Mouse (Mus musculus): ENCODE results near the gene Chst1.
A peak's percentile ranks its signal among the peaks of the same experiment; 100 is the strongest.

Chst1 gene

DNA sequence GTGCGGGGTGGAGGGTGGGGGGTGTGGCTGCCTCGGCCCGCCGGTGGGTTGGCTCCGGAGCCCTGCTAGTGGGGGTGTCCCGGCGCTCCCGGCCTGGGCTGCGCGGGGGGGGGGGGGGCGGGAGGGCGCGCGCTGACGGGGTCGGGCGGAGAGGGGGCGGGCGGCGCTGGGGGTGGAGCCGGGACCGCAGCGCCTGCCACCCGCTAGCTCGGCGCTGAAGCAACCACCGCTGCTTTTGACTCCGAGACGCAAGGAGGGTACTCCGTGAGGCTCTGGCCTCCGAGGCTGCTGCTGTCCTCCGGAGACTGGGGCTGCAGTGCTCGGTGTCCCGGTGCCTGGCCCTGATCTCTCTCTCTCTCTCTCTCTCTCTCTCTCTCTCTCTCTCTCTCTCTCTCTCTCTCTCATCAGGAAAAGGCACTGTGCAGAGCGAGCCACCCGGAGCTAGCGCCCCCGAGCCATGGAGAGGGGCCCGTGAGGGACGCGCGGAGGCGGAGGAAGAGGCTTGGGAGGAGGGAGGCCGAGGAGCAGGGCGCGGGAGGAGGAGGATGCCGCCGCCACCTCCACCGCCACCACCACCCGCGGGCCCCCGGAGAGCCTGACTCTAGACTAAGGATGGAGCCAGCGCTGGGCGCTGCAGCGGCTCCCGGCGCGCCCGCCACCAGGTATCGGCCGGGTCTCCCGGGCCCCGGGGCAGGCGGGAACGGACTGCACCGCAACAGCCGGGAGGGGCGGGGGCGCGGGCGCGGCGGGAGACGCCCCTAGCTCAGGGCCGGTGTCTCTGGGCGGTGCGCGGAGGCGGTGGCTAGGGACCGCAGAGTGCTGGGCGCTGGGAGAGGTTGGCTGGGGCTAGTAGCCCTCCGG, at the start of gene Chst1:
Gene Chst1 (plus strand): TSS at position 221 of the 861 bp plus-strand sequence.
- DNase-seq (ENCODE audit: low read depth, low spot score) = peak; percentile 80

DNA sequence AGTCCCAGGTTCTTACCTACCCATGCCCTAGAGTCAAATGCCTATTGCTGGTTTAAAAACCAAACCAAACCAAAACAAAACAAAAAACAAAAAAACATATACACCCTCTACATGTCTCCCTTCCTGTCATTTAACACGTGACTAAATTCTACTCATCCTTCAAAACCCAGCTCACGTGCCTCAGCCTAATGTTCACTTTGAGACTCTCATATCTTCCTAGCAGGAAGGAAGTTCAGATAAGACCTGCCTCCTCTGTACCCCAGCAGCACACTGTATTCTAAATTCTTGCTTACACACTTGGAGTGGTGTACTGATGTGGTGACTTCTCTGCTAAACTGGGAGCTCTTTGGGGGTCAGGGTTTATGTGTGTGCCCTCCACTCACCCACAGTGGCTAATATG, 49.5 kb upstream of the Chst1 start:
- no peak for DNase-seq (ENCODE audit: low read depth, low spot score)

DNA sequence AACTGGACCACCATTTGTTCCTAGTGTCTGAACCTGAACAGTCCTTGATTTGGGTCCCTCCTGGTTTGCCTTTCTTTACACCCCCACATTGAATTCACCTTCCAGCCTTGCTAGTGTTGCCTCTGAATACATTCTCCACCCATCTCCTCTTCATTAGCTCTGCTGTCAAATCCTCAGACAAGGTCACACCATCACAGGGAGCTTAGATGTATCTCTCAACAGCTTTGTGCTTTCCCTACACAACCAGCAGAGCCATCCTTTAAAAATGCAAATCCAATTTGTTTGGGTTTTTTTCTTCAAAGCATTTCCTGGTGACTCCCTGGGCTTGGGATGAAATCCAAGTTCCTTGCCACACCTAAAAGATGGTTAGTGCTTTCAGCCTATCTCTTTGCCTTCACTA, 45.0 kb upstream of the Chst1 start:
- no peak for DNase-seq (ENCODE audit: low read depth, low spot score)

DNA sequence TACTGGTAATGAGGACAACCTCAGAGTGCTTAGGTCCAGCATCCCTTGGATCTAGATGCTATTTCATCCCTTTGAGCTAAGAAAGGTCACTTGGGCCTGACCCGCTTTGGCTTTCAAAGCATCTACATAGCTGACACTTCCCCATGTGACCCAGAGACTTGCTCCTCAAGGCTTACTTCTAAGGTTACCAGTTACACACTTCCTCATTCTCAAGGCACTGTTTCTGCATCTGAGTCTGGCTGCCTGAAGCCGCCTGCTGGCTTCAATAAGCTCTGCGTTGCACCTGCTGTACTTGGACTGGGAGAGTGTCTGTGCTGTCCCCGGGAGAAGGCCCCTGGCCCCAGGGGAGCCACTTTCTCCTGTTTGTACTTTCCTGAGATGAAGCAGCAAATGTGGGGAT, 36.6 kb upstream of the Chst1 start:
- DNase-seq (ENCODE audit: low read depth, low spot score) = no peak

DNA sequence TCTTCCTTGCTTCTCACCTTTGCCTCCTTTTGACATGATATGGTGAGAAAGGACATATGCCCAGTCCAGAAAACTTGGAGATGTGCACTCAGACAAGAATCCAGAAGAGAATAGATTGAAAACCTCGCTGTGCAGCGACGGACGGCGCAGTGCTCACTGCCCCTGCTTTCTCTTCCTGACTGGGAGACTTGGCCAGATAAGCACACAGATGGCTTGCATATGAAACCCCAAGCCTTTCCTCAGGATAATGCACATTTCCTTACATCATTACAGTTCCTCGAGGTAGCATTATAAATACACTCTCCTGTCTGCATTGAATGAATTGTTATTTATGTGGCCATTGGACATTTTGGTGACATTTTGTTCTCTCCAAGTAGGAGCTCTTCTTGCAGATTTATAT, 28.9 kb upstream of the Chst1 start:
- peak; percentile 17 for DNase-seq (ENCODE audit: low read depth, low spot score)

DNA sequence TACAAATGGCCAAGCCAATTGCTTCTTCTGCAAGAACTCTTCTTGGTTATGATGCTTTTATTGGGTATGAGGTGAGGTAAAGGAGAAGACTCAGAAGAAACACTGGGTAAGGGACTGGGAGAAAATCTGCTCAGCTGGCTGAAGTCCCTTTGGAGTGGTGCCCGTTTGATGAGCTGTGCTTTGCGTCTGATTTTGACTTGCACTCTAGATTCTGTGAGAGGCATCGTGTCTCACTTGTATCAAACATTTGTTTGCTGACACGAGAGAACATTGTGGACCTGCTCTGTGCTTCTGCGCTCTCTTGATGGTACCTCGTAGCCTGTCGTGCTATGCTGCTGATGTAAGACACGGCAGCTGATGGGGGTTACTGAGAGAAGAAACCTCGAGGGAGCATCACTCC, 21.7 kb upstream of the Chst1 start:
- peak; percentile 77 for DNase-seq (ENCODE audit: low read depth, low spot score)

DNA sequence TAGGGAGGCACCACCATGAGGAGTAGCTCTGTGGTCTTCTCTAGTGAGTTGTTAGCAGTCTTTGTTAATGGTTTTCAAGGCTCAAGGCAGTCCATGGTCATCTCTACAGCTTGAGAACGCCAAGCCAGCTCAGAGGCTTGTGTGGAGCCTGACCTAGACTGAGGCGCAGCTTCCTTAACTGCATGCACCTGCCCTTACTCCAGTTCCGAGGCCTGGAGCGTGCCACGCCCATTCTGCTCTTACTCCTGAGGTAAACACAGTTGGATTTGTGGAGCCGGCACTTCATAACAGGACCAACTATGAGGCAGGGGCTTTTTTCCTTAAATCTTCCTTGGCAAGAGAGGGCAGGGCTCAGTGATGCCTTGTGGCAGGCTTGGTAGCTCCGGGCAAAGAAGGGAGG, 18.2 kb upstream of the Chst1 start:
- DNase-seq (ENCODE audit: low read depth, low spot score) = no peak

DNA sequence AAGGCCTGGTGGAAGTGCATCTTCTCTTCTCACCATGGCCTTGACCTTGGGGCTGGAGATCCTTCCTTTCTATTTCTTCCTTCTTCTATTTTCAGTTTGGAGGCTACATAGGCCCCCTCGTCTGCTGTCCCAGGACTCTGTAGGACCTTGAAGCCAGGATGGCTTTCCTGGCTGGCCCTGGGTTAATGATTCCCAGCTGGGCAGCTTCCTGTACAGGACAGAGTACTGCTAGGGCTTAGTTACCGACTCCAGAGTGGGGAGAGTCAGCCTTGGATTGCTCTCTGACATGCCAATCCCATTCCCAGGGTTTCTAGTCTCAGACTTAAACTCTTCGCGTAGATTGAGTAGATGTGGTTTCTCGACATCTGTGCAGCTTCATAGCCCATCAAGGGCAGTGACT, 16.9 kb upstream of the Chst1 start:
- DNase-seq (ENCODE audit: low read depth, low spot score) = no peak

DNA sequence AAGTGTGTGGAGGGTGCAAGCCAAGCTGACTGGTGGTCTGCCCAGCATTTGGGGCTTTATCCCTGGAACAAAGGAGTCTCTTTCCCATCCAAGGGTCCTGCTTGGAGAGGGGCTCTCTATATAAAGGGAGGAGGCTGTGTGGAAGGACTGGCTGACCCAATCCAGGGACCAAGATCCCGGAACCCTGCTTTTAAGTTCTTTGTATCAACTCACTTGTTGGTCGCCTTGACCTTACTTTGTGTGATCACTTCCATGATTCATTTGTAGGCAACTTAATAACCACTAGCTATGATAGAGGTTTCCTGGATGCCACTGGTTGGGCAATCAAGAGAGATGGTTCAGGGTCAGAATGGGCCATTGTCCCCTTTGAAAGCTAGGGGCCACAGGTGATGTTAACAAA, 11.7 kb upstream of the Chst1 start:
- DNase-seq (ENCODE audit: low read depth, low spot score) = no peak

DNA sequence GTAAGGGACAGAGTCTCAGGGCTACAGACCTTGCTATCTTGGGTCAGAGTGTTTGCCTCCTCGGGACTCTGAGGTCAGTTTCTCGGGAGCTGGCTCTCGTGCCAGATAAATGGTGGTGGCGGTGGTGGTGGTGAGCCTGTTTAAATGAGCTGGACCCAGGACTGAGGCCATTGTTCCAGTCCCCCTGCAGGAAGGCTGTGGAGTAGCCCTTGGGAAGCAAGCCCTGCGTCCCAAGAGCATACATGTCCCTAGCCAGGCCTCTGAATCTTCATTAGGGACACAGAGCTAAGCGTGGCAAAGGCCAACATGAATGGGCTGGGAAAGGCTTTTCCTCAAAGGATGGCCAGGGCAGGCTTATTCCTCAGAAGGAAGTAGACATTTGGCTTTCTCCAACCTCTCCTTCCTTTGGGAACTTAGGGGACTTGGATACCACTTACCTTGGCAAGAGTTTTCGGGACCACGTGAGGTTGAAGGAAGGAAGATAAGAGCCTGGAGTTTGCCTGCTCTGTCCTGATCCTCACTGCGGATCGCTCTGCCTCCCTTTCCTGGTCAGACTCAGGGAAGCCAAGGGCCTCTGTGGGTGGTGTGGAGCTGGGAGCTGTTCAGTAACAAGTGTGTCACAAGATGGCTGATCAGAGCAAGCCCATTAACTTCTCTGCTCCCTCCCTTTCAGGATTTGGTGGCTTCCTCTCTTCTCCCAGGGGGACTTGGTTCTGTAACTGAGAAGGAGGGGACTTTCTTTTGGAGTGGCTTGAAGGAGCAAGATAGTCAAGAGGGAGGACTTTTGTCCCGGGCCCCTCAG, 4.4 kb upstream of the Chst1 start:
- DNase-seq (ENCODE audit: low read depth, low spot score) = no peak

DNA sequence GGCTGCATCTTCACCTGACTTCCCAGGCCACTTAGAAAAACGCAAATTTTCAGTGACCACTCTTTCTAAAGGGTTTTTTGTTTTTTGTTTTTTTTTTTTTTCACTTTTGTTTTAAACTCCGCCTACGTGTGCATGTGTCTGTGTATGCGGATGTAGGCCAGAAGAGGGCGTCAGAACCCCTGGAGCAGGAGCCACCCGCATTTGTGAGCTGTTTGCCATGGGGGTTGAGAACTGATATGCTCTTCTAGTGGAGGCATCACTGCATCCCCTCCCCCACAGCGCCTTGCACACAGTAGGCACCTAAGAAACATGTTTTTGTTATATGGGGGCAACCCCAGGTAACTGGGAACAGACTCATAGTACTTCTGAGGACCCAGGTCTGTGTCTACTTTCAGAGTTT, 2.2 kb upstream of the Chst1 start:
- peak; percentile 85 for DNase-seq (ENCODE audit: low read depth, low spot score)

DNA sequence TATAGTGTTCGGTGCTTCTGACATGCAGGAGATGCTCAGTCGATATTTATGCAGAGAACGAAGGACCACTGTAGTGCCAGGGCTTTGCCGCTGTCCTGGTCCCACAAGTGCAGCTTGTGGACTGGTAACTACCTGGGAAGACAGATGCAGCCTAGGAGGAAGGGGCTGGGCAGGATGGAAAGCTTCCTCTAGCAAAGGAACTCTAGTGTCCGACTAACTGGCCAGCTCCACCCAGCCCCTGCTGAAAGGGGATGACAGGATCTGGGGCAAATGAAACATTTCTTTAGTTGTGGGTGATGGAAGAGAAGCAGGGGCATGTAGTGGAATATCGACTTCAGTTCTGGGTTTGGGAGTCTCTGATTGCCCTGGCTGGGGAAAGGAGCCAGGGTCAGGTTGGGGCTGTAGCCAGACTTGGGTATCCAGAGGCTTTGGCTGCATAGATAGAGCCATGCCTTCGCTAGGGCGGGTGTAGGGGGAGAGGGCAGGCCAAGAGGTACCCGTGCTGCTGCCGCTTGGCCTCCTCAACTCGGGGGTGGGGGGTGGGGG, 493 bp upstream of the Chst1 start:
- DNase-seq (ENCODE audit: low read depth, low spot score) = no peak

DNA sequence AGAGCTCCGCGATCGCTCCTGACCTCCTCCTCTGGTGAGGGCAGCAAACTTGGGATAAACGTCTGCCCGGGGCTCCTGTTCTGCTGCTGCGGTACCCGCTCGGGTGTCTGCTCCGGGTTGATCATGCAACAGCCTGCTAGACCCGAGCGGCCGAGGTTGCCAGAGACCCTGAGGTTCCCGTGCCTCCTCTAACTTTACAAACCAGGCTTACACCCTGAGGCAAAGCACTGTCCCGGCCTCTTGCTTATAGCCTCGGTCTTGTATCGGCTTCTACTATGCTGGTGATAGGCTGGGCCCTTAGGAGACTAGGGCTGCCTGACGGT, 802 bp downstream of the Chst1 start:
- DNase-seq (ENCODE audit: low read depth, low spot score) = no peak

DNA sequence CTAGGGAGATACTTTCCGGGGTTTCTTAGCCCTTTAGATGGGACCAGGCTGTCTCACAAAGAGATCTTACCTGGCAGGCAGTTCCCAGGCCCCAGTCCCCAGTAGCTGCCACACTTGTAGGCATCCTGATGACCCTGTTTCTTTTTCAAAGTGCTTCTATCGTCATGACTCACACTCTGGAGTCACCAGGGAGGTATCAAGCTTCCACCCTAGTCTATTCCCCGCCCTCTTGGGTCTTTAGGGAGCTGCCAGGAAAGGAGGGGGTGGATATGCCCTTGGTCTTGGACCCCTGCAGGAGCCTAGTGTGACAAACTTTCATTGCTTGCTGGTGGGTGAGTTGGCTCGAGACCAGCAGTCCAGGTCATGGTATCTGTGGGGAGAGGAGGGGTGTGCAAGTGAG, 1.7 kb downstream of the Chst1 start:
- peak; percentile 68 for DNase-seq (ENCODE audit: low read depth, low spot score)

DNA sequence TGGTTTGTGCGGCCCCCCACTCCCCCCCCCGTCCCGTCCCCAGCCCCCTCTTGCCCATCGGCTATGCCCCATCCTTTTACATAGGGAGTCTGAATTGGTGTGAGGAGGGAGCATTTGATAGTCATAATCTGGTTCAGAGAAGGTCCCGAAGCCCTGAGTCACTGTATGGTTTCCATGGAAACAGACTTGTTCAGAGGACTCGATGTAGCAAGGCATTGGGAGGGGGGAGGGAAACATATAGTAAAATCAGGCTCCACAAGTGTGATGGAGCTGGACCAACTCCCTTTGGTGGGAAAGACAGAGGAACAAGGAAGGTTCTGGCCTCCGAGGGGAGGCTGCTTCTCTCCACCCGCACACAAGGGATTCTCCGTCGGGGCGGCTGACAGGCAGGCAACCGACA, 2.6 kb downstream of the Chst1 start:
- DNase-seq (ENCODE audit: low read depth, low spot score) = peak; percentile 87

DNA sequence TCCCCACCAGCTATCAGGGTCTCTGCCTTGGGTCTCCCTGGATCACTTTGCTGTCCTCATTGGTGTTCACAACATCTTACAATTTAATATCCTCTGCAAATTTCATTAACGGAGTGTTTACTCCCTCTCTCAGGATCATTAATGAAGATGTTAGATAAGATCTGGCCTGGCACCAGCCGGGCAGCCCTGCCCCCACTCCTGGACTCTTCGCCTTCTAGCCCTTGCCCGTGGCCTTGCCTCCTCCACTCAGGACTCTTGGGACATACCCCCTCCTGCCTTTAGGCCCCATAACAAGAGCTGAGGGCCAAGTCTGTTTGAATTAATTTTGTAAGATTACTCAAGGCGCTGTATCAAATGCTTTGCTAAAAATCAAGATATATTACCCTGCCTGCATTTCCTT, 4.1 kb downstream of the Chst1 start:
- DNase-seq (ENCODE audit: low read depth, low spot score) = no peak

DNA sequence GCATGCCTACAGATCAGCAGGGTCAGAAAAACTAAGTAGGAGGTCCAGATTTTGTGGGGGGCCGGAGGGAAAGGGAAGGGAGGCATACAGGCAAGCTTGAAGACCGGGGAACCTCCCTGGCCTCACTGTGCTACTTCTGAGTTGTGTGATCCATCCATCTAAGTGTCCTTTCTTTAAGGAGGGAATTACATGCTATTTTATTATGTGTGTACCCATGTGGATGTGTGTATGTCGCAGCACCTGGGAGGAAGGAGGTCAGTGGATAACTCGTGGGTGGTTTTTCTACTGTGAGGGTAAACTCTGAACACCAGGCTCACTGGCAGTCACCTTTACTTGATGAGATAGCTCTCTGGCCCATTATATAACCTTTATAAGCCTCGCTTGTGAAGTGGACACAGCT, 5.1 kb downstream of the Chst1 start:
- DNase-seq (ENCODE audit: low read depth, low spot score) = no peak

DNA sequence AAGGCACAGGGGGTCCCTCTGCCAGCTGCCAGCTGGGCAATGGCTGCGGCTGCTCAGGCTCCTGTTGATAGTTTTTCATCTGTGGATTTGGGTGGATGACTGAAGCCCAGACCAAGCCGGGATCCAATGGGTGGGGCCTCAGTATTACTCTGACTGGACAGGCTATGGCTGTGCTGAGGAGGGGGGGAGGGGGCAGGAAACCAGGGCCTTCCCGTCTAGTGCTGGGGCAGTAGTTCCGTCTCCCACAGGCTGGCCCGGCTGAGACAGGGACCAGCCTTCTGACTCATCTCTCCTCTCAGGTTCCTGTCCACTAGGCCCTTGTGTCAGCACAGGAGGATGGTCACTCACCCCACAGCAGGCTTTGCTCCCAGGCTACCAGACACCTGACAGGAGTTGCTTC, 6.5 kb downstream of the Chst1 start:
- DNase-seq (ENCODE audit: low read depth, low spot score) = no peak

DNA sequence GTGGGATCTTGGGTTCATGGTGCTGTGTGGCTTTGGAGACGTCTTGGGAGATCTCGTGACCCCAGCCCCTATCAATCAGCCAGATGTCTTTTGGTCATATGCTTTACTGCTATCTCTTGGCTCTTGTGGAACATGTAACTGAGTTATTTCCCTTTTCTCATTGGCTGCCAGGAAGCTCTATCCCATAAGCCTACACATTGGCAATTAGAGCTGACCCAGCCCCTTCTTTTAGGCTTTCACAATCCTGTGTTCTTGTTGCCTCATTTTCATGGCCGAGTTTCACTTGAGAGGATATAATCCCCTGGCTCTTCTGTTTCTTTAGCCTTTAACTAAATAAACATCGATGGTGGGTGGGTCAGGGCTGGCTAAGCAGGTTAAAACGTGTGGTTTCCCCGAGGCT, 7.6 kb downstream of the Chst1 start:
- DNase-seq (ENCODE audit: low read depth, low spot score) = no peak

DNA sequence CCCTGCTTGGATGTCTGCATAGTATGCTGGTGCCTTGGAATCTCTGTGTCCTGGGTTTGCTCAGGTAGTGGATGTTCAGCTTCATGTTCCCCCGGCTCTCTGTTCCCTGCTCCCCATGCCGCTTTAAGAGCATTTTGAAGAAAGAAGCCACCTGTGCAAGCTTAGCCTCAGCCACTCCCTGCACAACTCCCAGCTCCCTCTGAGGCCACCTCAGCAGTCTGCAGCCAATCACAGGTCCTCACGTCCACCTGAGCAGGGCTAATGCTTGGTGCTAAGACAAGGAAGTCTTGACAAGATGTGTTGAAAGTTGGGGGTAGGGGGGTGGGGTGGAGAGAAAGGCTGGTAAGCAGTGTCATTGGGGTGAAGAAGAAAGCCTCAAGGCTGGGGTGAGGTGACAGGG, 8.1 kb downstream of the Chst1 start:
- DNase-seq (ENCODE audit: low read depth, low spot score) = no peak

DNA sequence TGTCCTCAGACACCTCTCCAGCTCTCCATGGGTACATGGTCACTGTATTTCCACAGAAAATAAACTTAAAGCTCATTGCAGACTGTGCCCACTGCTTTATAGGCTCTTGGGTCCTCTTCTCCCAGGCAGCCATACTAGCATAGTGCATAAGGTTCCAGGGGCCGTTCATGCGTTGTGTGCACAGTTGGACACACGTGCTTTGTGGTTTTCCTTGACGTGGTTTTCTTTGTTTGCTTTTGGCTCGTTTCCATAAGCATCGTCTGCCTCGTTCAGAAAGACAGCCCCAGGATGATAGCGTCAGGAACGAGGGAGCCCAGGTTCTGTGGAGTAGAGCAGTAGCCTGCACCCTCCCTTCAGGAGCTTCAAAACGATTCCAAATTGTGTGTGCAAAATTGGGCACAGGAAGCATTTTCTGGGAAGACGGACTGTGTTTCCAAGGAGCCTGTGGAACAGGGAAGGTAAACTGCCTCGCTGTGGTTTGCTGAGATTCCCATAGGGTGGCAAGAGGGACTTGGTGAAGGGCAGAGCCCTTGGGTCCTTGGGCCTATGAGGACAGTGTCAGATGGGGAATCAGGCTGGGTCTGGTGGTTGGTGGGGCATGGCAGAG, 8.6 kb downstream of the Chst1 start:
- DNase-seq (ENCODE audit: low read depth, low spot score) = peak; percentile 57

DNA sequence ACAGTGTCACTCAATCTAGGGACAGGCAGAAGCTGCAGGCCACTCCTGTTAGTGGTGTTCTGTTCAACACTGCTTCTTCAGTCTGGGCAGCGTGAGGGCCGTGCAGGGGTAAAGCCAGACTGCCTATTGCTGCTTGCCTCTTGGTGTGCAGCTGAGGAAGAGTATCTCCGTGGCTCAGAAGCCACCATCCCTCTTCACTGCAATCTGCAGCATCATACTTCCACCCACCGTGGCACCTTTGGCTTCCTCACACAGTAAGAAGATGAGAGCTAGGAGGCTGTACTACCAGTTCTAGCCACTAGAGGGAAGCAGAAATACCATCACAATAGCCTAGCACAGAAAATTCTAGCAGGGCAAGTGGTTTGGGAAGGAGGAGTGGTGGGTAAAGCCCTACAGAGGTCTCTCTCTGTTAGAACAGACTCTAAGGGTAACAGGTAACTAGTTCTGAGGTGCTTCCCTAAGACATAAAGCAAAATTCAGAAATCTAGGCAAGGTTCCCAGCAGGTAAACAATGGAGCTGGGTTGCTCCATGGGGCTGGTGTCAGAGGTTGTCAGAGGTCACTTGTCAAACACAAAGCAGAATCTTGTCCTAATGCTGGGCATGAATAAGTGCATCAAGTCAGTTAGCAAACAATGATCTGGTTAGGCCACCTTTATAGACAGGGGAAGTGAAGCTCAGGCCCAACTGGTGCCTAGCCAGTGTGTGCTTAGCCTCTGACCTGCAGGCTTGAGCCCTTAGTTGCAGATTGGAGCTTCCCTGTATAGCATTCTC, 9.5 kb downstream of the Chst1 start:
- peak; percentile 93 for DNase-seq (ENCODE audit: low read depth, low spot score)

Measured in brain, adult 2 months (tissue).